Mouse (Mus musculus): ENCODE results near the gene Klhl26. TPM values are rescaled to one million over a fixed set of nuclear protein-coding genes. Genes with fewer than 3 reads are reported as not detected.

The Klhl26 gene
- polyA plus RNA-seq, 1 experiment, result 32.5 TPM

GRCm38 (mm10) chr8:70435156-70435555 is 41.6 kb downstream of the Klhl26 start:
- Histone ChIP-seq H3ac (ENCODE audit: control insufficient read depth, insufficient read length) (no peak overlapping the region), H3K27me3 (ENCODE audit: control insufficient read depth, insufficient read depth, insufficient read length) (no peaks in the 10 kb centered on the region), H3K4me2 (ENCODE audit: low read depth) (no peak overlapping the region), H3K79me2 (ENCODE audit: control insufficient read depth, insufficient read depth) (peaks cover 17% of the 10 kb centered on the region), H3K36me3 (ENCODE audit: control insufficient read depth, insufficient read depth) (no peaks in the 10 kb centered on the region), H3K4me3 (no peak overlapping the region)
- TF ChIP-seq POLR2A (IDR thresholded peaks at IDR 0.05; ENCODE audit: insufficient read length, low read depth) (no peak), USF1 (IDR thresholded peaks at IDR 0.05; ENCODE audit: low read depth) (no peak)

- no peak overlapping the region for H3K4me3 ChIP-seq
- H3K79me2 ChIP-seq (ENCODE audit: control insufficient read depth, insufficient read depth), result peaks cover 7% of the 10 kb centered on the region
- H3ac ChIP-seq (ENCODE audit: control insufficient read depth, insufficient read length), result no peak overlapping the region
- no peaks in the 10 kb centered on the region for H3K27me3 ChIP-seq (ENCODE audit: control insufficient read depth, insufficient read depth, insufficient read length)
- TF ChIP-seq TCF3 (IDR thresholded peaks at IDR 0.05; ENCODE audit: insufficient read length, low read depth), result no peak
- no peak overlapping the region for H3K4me2 ChIP-seq (ENCODE audit: low read depth)
- H3K36me3 ChIP-seq (ENCODE audit: control insufficient read depth, insufficient read depth), result no peaks in the 10 kb centered on the region
Observed at GRCm38 (mm10) chr8:70432991-70433536, 43.7 kb downstream of the Klhl26 start.

GRCm38 (mm10) chr8:70431213-70431612 is 45.6 kb downstream of the Klhl26 start:
- TF ChIP-seq POLR2A (IDR thresholded peaks at IDR 0.05; ENCODE audit: insufficient read length, low read depth), result no peak
- no peak for TF ChIP-seq POLR2AphosphoS2 (IDR thresholded peaks at IDR 0.05; ENCODE audit: insufficient read length, low read depth)
- no peak for TF ChIP-seq CEBPB (IDR thresholded peaks at IDR 0.05; ENCODE audit: insufficient read depth, poor library complexity, severe bottlenecking)
- no peak for TF ChIP-seq USF1 (IDR thresholded peaks at IDR 0.05; ENCODE audit: low read depth)
- Histone ChIP-seq H3K36me3 (ENCODE audit: control insufficient read depth, insufficient read depth) (no peaks in the 10 kb centered on the region), H3ac (ENCODE audit: control insufficient read depth, insufficient read length) (no peak overlapping the region), H3K4me2 (ENCODE audit: low read depth) (no peak overlapping the region), H3K79me2 (ENCODE audit: control insufficient read depth, insufficient read depth) (peaks cover 7% of the 10 kb centered on the region), H3K27me3 (ENCODE audit: control insufficient read depth, insufficient read depth, insufficient read length) (no peaks in the 10 kb centered on the region), H3K4me3 (no peak overlapping the region)

GRCm38 (mm10) chr8:70426300-70426907 is 50.4 kb downstream of the Klhl26 start:
- Histone ChIP-seq H3K36me3 (ENCODE audit: control insufficient read depth, insufficient read depth) (no peaks in the 10 kb centered on the region), H3K79me2 (ENCODE audit: control insufficient read depth, insufficient read depth) (no peaks in the 10 kb centered on the region), H3ac (ENCODE audit: control insufficient read depth, insufficient read length) (no peak overlapping the region), H3K4me2 (ENCODE audit: low read depth) (no peak overlapping the region), H3K27me3 (ENCODE audit: control insufficient read depth, insufficient read depth, insufficient read length) (no peaks in the 10 kb centered on the region), H3K4me3 (no peak overlapping the region)
- TF ChIP-seq MYOG (IDR thresholded peaks at IDR 0.05; ENCODE audit: control insufficient read depth in 1 of 3, insufficient read depth in 1 of 3, insufficient read length in 2 of 3, low read depth in 2 of 3) (no peak), E2F4 (IDR thresholded peaks at IDR 0.05; ENCODE audit: insufficient read depth) (no peak), MAX (IDR thresholded peaks at IDR 0.05; ENCODE audit: low read depth) (no peak)

- Histone ChIP-seq H3K27me3 (ENCODE audit: control insufficient read depth, insufficient read depth, insufficient read length) (no peaks in the 10 kb centered on the region), H3K4me2 (ENCODE audit: low read depth) (no peak overlapping the region), H3K79me2 (ENCODE audit: control insufficient read depth, insufficient read depth) (no peaks in the 10 kb centered on the region)
Observed at GRCm38 (mm10) chr8:70422722-70423121, 54.0 kb downstream of the Klhl26 start.

GRCm38 (mm10) chr8:70421349-70422104 is 55.2 kb downstream of the Klhl26 start:
- H3K27me3 ChIP-seq (ENCODE audit: control insufficient read depth, insufficient read depth, insufficient read length), result no peaks in the 10 kb centered on the region
- no peak overlapping the region for H3K4me2 ChIP-seq (ENCODE audit: low read depth)
- H3K4me3 ChIP-seq, result no peak overlapping the region
- no peak for TF ChIP-seq USF1 (IDR thresholded peaks at IDR 0.05; ENCODE audit: low read depth)
- no peak for TF ChIP-seq POLR2AphosphoS2 (IDR thresholded peaks at IDR 0.05; ENCODE audit: insufficient read length, low read depth)
- no peak for TF ChIP-seq TCF3 (IDR thresholded peaks at IDR 0.05; ENCODE audit: insufficient read length, low read depth)
- TF ChIP-seq MYOD1 (IDR thresholded peaks at IDR 0.05; ENCODE audit: control insufficient read depth in 1 of 3, insufficient read length in 2 of 3, low read depth in 2 of 3), result no peak
- no peak for TF ChIP-seq TCF12 (IDR thresholded peaks at IDR 0.05; ENCODE audit: insufficient read depth, poor library complexity, severe bottlenecking)
- TF ChIP-seq REST (IDR thresholded peaks at IDR 0.05; ENCODE audit: insufficient read depth, insufficient read length), result no peak
- TF ChIP-seq MYOG (IDR thresholded peaks at IDR 0.05; ENCODE audit: control insufficient read depth in 1 of 3, insufficient read depth in 1 of 3, insufficient read length in 2 of 3, low read depth in 2 of 3), result no peak
- TF ChIP-seq POLR2A (IDR thresholded peaks at IDR 0.05; ENCODE audit: insufficient read length, low read depth), result no peak
- TF ChIP-seq MAX (IDR thresholded peaks at IDR 0.05; ENCODE audit: low read depth), result no peak
- no peak for TF ChIP-seq SRF (IDR thresholded peaks at IDR 0.05; ENCODE audit: control insufficient read depth, insufficient read length, low read depth)
- no peak for TF ChIP-seq E2F4 (IDR thresholded peaks at IDR 0.05; ENCODE audit: insufficient read depth)
- no peak for TF ChIP-seq CEBPB (IDR thresholded peaks at IDR 0.05; ENCODE audit: insufficient read depth, poor library complexity, severe bottlenecking)
- H3K79me2 ChIP-seq (ENCODE audit: control insufficient read depth, insufficient read depth), result no peaks in the 10 kb centered on the region
- no peak overlapping the region for H3ac ChIP-seq (ENCODE audit: control insufficient read depth, insufficient read length)
- no peaks in the 10 kb centered on the region for H3K36me3 ChIP-seq (ENCODE audit: control insufficient read depth, insufficient read depth)

More at GRCm38 (mm10) chr8:70422722-70423121, 54.0 kb downstream of the Klhl26 start:
- H3K4me3 ChIP-seq, result no peak overlapping the region
- no peaks in the 10 kb centered on the region for H3K36me3 ChIP-seq (ENCODE audit: control insufficient read depth, insufficient read depth)
- TF ChIP-seq E2F4 (IDR thresholded peaks at IDR 0.05; ENCODE audit: insufficient read depth) (no peak), POLR2AphosphoS2 (IDR thresholded peaks at IDR 0.05; ENCODE audit: insufficient read length, low read depth) (no peak), USF1 (IDR thresholded peaks at IDR 0.05; ENCODE audit: low read depth) (no peak), MYOG (IDR thresholded peaks at IDR 0.05; ENCODE audit: control insufficient read depth in 1 of 3, insufficient read depth in 1 of 3, insufficient read length in 2 of 3, low read depth in 2 of 3) (no peak), POLR2A (IDR thresholded peaks at IDR 0.05; ENCODE audit: insufficient read length, low read depth) (no peak), SRF (IDR thresholded peaks at IDR 0.05; ENCODE audit: control insufficient read depth, insufficient read length, low read depth) (no peak), REST (IDR thresholded peaks at IDR 0.05; ENCODE audit: insufficient read depth, insufficient read length) (no peak), TCF3 (IDR thresholded peaks at IDR 0.05; ENCODE audit: insufficient read length, low read depth) (no peak), TCF12 (IDR thresholded peaks at IDR 0.05; ENCODE audit: insufficient read depth, poor library complexity, severe bottlenecking) (no peak), CEBPB (IDR thresholded peaks at IDR 0.05; ENCODE audit: insufficient read depth, poor library complexity, severe bottlenecking) (no peak), MAX (IDR thresholded peaks at IDR 0.05; ENCODE audit: low read depth) (no peak), MYOD1 (IDR thresholded peaks at IDR 0.05; ENCODE audit: control insufficient read depth in 1 of 3, insufficient read length in 2 of 3, low read depth in 2 of 3) (no peak)
- no peak overlapping the region for H3ac ChIP-seq (ENCODE audit: control insufficient read depth, insufficient read length)

Measured in myocyte (in vitro differentiated cells).